Mouse (Mus musculus): ENCODE measurements around the gene Rasgrp3. TPM values are rescaled to one million over a fixed set of nuclear protein-coding genes. Genes with fewer than 3 reads are reported as not detected.
A peak's percentile ranks its signal among the peaks of the same experiment; 100 is the strongest.

Gene Rasgrp3
- polyA plus RNA-seq, 1 experiment from 2014 or later: 5.3 TPM

DNA sequence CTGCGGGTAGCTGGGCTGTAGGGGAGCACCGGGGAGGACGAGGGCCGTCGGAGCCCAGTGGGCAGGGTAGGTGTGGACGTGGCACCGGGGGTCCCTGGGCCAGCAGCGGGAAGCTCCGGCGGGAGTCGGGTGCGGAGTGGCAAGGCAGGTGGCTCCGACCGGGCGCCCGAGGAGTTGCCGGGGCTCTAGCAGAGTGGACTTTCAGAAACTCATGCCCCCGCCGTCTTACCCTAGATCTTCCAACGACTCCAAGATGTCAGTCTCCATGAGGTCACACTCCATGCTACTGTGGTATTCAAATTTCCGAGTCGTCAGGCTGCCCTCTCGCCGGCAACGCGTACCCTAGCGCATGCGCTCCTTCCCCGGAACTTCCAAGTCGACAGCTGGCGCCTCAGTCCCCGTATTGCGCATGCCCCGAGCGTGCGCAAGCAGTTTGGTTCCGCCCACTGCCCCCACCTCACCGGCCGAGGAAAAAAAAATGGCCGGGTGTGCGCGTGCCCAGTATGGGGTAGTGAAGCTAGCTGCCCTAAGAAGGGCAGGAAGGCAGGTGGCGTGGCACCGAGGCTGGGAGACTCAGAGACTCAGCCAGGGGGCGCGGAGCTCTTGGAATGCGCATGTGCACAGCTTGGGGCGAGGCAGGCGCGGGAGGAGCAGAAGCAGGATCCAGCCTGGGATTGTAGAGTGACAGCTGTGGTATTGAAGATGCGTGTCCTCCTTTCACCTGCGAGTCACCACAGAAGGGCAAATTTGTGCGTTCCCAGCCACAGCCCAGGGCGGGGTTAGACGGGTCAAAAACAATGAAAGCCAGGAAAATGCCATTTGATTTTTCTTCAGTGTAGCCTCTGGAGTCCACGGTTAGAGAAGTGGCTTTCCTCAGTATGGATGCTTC is 116.1 kb downstream of the Rasgrp3 start, which contains the start of gene Fam98a:
Gene Fam98a, minus strand, starts transcription at position 435 of the 889 bp plus-strand sequence.
- no peaks in the 10 kb centered on the region for H3K27me3 ChIP-seq (replicated peaks; ENCODE audit: control insufficient read depth, insufficient read depth, low read length)
- H3K4me1 ChIP-seq (ENCODE audit: control insufficient read depth, insufficient read depth, low read length): peaks cover 4% of the 10 kb centered on the region; the same call in 1 of the 2 replicates
- H3K36me3 ChIP-seq (ENCODE audit: control insufficient read depth, insufficient read depth, low read length): peaks cover 7% of the 10 kb centered on the region
- H3K9ac ChIP-seq (ENCODE audit: low read length): peak within 1 kb of the TSS; percentile 83
- H3K27ac ChIP-seq (ENCODE audit: low read depth, low read length): peak within 1 kb of the TSS; percentile 27; the same call in 1 of the 2 replicates
- DNase-seq (ENCODE audit: low spot score) (peak; percentile 99), ATAC-seq (peak; percentile 99)
- H3K9me3 ChIP-seq (replicated peaks; ENCODE audit: control insufficient read depth, low read length): no peaks in the 10 kb centered on the region
- H3K4me3 ChIP-seq (ENCODE audit: low read depth, low read length): peak within 1 kb of the TSS; percentile 78
- under 1% methylated on average over 56 of the region's 56 CpGs for WGBS
- peak within 1 kb of the TSS; percentile 78 for H3K4me2 ChIP-seq (ENCODE audit: low read length)

DNA sequence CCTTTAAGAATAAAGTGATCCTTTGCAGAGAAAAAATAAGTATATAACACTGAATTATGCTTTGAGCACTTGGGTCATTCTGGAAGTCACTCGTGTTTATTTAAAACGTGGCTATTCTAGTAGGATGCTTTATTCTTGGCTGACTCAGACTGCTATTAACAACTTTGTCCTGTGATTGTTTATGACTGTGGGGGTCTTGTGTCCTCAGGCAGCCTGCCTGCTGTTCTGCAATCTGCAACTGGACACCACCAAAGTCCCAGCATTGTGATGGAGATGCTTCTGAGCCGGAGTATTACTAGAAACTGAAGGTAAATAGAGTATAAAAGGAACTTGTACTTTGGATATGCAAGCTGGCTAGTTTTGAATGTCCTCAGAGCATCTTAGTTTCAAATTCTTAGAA is 121.3 kb downstream of the Rasgrp3 start:
- ATAC-seq (no peak), DNase-seq (ENCODE audit: low spot score) (no peak)
- H3K36me3 ChIP-seq (ENCODE audit: control insufficient read depth, insufficient read depth, low read length): no peaks in the 10 kb centered on the region
- H3K27ac ChIP-seq (ENCODE audit: low read depth, low read length): no peak overlapping the region
- no peak overlapping the region for H3K4me2 ChIP-seq (ENCODE audit: low read length)
- H3K9ac ChIP-seq (ENCODE audit: low read length): no peak overlapping the region
- no peaks in the 10 kb centered on the region for H3K9me3 ChIP-seq (replicated peaks; ENCODE audit: control insufficient read depth, low read length)
- no peak overlapping the region for H3K4me3 ChIP-seq (ENCODE audit: low read depth, low read length)
- no peaks in the 10 kb centered on the region for H3K27me3 ChIP-seq (replicated peaks; ENCODE audit: control insufficient read depth, insufficient read depth, low read length)
- no peaks in the 10 kb centered on the region for H3K4me1 ChIP-seq (ENCODE audit: control insufficient read depth, insufficient read depth, low read length)
- WGBS: 19% methylated on average over 3 of the region's 3 CpGs

DNA sequence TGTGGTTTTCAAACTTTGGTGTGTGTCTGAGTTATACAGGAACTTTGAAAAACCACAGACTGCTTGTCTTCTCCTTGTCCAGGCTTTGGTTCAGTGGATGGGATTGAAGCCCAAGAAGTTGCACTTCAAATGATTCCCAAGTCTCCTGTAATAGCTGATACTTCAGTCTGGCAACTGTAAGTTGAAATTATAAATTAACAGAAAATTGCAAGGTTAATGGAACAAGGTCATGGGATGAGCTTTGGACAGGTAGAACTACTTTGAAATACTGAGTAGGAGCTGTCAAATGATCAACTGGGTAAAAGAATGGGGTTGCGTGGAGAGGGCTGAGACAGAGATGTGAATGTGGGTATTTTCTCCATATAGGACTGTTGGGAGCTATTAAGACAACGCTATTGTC is 122.3 kb downstream of the Rasgrp3 start:
- no peak for DNase-seq (ENCODE audit: low spot score)
- no peak overlapping the region for H3K9ac ChIP-seq (ENCODE audit: low read length)
- no peak overlapping the region for H3K27ac ChIP-seq (ENCODE audit: low read depth, low read length)
- no peaks in the 10 kb centered on the region for H3K9me3 ChIP-seq (replicated peaks; ENCODE audit: control insufficient read depth, low read length)
- no peak overlapping the region for H3K4me2 ChIP-seq (ENCODE audit: low read length)
- WGBS: 91% methylated on average over 2 of the region's 2 CpGs
- ATAC-seq: no peak
- no peak overlapping the region for H3K4me3 ChIP-seq (ENCODE audit: low read depth, low read length)
- no peaks in the 10 kb centered on the region for H3K36me3 ChIP-seq (ENCODE audit: control insufficient read depth, insufficient read depth, low read length)
- no peaks in the 10 kb centered on the region for H3K27me3 ChIP-seq (replicated peaks; ENCODE audit: control insufficient read depth, insufficient read depth, low read length)
- H3K4me1 ChIP-seq (ENCODE audit: control insufficient read depth, insufficient read depth, low read length): no peaks in the 10 kb centered on the region

DNA sequence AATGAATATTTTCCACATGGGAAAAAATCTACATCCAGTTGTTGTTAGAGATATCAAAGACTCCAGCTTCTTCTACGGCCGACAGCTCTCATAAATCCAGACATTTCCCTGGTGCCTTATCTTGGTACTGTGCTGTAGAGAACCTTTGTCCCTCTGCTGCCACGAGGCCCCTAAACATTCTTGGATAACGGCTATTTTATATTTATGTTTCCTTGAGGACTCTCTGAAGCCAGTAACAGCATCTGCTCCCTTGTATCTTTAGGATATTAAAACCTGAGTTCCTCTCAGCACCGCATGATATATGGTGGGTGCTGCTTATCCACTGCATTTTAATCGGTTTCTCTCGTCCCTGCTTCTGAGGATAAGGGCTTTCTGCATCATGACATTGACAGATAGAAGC is 139.9 kb downstream of the Rasgrp3 start:
- H3K9ac ChIP-seq (ENCODE audit: low read length): no peak overlapping the region
- no peaks in the 10 kb centered on the region for H3K27me3 ChIP-seq (replicated peaks; ENCODE audit: control insufficient read depth, insufficient read depth, low read length)
- no peak for DNase-seq (ENCODE audit: low spot score)
- H3K36me3 ChIP-seq (ENCODE audit: control insufficient read depth, insufficient read depth, low read length): no peaks in the 10 kb centered on the region
- 94% methylated on average over 7 of the region's 7 CpGs for WGBS
- no peak for ATAC-seq
- no peak overlapping the region for H3K27ac ChIP-seq (ENCODE audit: low read depth, low read length)
- H3K4me2 ChIP-seq (ENCODE audit: low read length): no peak overlapping the region
- H3K4me3 ChIP-seq (ENCODE audit: low read depth, low read length): no peak overlapping the region
- H3K9me3 ChIP-seq (replicated peaks; ENCODE audit: control insufficient read depth, low read length): no peaks in the 10 kb centered on the region
- H3K4me1 ChIP-seq (ENCODE audit: control insufficient read depth, insufficient read depth, low read length): no peaks in the 10 kb centered on the region

Other genes starting within 250 kb of the Rasgrp3 start
- gene Fam98a, start 116.0 kb downstream of the Rasgrp3 start, polyA plus RNA-seq (2014; fragmentation: Nextera tagmentation; extraction: Ambion mirVana): 12.7 and 14.6 TPM in 2 replicates